Mouse (Mus musculus): ENCODE data around the gene Plekha5.

- TF ChIP-seq CTCF (IDR thresholded peaks at IDR 0.05; ENCODE audit: low read depth, low read length) (no peak), GATA1 (IDR thresholded peaks at IDR 0.05; ENCODE audit: borderline replicate concordance, low read length) (no peak), TAL1 (conservative IDR thresholded peaks at IDR 0.05; ENCODE audit: low read depth, low read length) (no peak), POLR2AphosphoS5 (IDR thresholded peaks at IDR 0.05; ENCODE audit: insufficient replicate concordance, low read depth, low read length) (no peak), GATA2 (IDR thresholded peaks at IDR 0.05; ENCODE audit: borderline replicate concordance, low read depth, low read length) (no peak)
These were observed 173.8 kb downstream of the Plekha5 start for GRCm38 (mm10) chr6:140597381-140598329.

Measured in G1E (cell line).